Mouse (Mus musculus): ENCODE results near the gene Ckap5. TPM values are rescaled to one million over a fixed set of nuclear protein-coding genes. Genes with fewer than 3 reads are reported as not detected.

Ckap5 gene
- polyA plus RNA-seq, 1 experiment from 2014 or later = 116 TPM

Other genes starting within 250 kb of the Ckap5 start
- gene 1110051M20Rik, start 82.1 kb upstream of the Ckap5 start, polyA plus RNA-seq (2014; fragmentation: Nextera tagmentation; extraction: Ambion mirVana) = 65.9 and 73.3 TPM in 2 replicates
- 6.5 and 8.0 TPM in 2 replicates for gene Lrp4, start 69.3 kb upstream of the Ckap5 start, polyA plus RNA-seq (2014; fragmentation: Nextera tagmentation; extraction: Ambion mirVana)
- gene F2, start 109.7 kb downstream of the Ckap5 start, polyA plus RNA-seq (2014; fragmentation: Nextera tagmentation; extraction: Ambion mirVana) = 0.13 TPM in 1 of 2 replicates, not detected in the other
- 7.4 and 12.5 TPM in 2 replicates for gene Zfp408, start 123.0 kb downstream of the Ckap5 start, polyA plus RNA-seq (2014; fragmentation: Nextera tagmentation; extraction: Ambion mirVana)
- 86.9 and 119 TPM in 2 replicates for gene Arhgap1, start 123.1 kb downstream of the Ckap5 start, polyA plus RNA-seq (2014; fragmentation: Nextera tagmentation; extraction: Ambion mirVana)
- 18.4 and 26.6 TPM in 2 replicates for gene Atg13, start 183.8 kb downstream of the Ckap5 start, polyA plus RNA-seq (2014; fragmentation: Nextera tagmentation; extraction: Ambion mirVana)
- gene Harbi1, start 184.1 kb downstream of the Ckap5 start, polyA plus RNA-seq (2014; fragmentation: Nextera tagmentation; extraction: Ambion mirVana) = 13.3 and 21.2 TPM in 2 replicates
- gene Ambra1, start 203.4 kb downstream of the Ckap5 start, polyA plus RNA-seq (2014; fragmentation: Nextera tagmentation; extraction: Ambion mirVana) = 13.3 and 20.3 TPM in 2 replicates

All from kidney, embryonic 14.5 days (tissue).